Mouse (Mus musculus) MEL (cell line): ENCODE data around the gene E130114P18Rik.

ENCODE experiments used
- CTCF ChIP-seq, 3 experiments: IDR thresholded peaks in 2 of 3; conservative IDR thresholded peaks in 1 of 3; 2 replicates each; pipeline ENCODE4 v1.5.1; 2011 to 2012; ENCODE audit warnings: low read length in 3 of 3, low read depth in 2 of 3, mild to moderate bottlenecking in 2 of 3, improper control_type of control experiment in 1 of 3, inconsistent platforms in 1 of 3, mixed read lengths in 1 of 3, moderate library complexity in 1 of 3; ENCODE audit not compliant: control insufficient read depth in 1 of 3, insufficient read depth in 1 of 3, poor library complexity in 1 of 3, severe bottlenecking in 1 of 3
- E2F4 ChIP-seq: IDR thresholded peaks from 2 replicates; pipeline ENCODE4 v1.6.1; 2011; ENCODE audit warnings: low read depth, low read length, improper control_type of control experiment, borderline replicate concordance
- EP300 ChIP-seq, 2 experiments: IDR thresholded peaks; 2 replicates each; pipeline ENCODE4 v1.6.1; 2011; ENCODE audit warnings: improper control_type of control experiment in 2 of 2, low read length in 2 of 2, low read depth in 1 of 2, mild to moderate bottlenecking in 1 of 2
- POLR2AphosphoS2 ChIP-seq: IDR thresholded peaks from 2 replicates; pipeline ENCODE4 v1.6.1; 2011; ENCODE audit warnings: low read length, improper control_type of control experiment

DNA sequence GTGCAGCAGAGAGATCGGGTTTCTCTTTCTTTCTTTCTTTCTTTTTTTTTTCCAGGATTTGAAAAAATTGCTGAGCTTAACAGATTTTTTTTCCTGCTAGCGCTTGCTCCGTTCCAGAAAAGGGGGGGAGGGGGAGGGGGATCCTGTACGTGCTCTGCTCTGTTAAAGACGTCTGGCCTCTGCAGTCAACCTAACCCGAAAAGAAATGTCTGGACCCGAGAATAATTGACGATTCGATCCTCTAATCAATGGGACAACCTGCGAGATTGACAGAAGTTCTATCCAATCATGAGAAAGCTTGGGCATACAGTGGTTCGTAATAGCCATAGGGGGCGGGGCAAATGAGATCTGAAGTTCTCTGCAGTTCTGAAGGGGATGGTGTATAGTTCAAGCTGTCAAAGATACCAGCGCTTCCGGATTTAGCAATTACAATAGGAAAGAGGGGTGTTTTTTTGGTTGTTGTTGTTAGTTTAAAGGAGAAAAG is 4.7 kb downstream of the E130114P18Rik start:
- no peak for TF ChIP-seq E2F4
- no peak for TF ChIP-seq EP300 (IDR thresholded peaks at IDR 0.05; ENCODE audit: low read depth in 1 of 2, low read length in 2 of 2)
- TF ChIP-seq CTCF (IDR thresholded peaks at IDR 0.05 in 2 of 3, conservative IDR thresholded peaks at IDR 0.05 in 1 of 3; ENCODE audit: control insufficient read depth in 1 of 3, insufficient read depth in 1 of 3, low read depth in 2 of 3, low read length in 3 of 3, poor library complexity in 1 of 3, severe bottlenecking in 1 of 3) = no peak
- TF ChIP-seq POLR2AphosphoS2 = no peak
